Mouse (Mus musculus) embryonic facial prominence, embryonic 14.5 days (tissue): ENCODE measurements around the gene Vapb. TPM values are rescaled to one million over a fixed set of nuclear protein-coding genes. Genes with fewer than 3 reads are reported as not detected.

ENCODE experiments used
- ATAC-seq: fragments of 200-750 bp; cut with Nextera tagmentation; 2 replicates; pipeline ENCODE4 v1.8.0; 2017; ENCODE audit warnings: low read depth, moderate number of reproducible peaks, moderate TSS enrichment
- DNase-seq: peaks from one replicate; pipeline ENCODE4 v3.0.0-alpha.2; 2015; ENCODE audit warnings: low spot score
- H3K27ac ChIP-seq: fragments of 300-500 bp; sonication (generic); replicated peaks from 2 replicates; pipeline ENCODE4 v1.5.1; 2014; ENCODE audit warnings: low read depth, mild to moderate bottlenecking, low read length, moderate library complexity
- H3K27me3 ChIP-seq: fragments of 300-500 bp; sonication (generic); replicated peaks from 2 replicates; pipeline ENCODE4 v1.6.1; 2014; ENCODE audit warnings: low read length; ENCODE audit not compliant: control insufficient read depth, insufficient read depth
- H3K36me3 ChIP-seq: fragments of 300-500 bp; sonication (generic); 2 replicates; pipeline ENCODE4 v1.6.1; 2014; ENCODE audit warnings: low read length, mixed read lengths; ENCODE audit not compliant: control insufficient read depth, insufficient read depth
- H3K4me1 ChIP-seq: fragments of 300-500 bp; sonication (generic); 2 replicates; pipeline ENCODE4 v1.6.1; 2014; ENCODE audit warnings: antibody characterized with exemption, low read length; ENCODE audit not compliant: control insufficient read depth, insufficient read depth
- H3K4me2 ChIP-seq: fragments of 300-500 bp; sonication (generic); 2 replicates; pipeline ENCODE4 v1.6.1; 2014; ENCODE audit warnings: low read depth, mild to moderate bottlenecking, low read length, moderate library complexity, mixed read lengths
- H3K4me3 ChIP-seq: fragments of 300-500 bp; sonication (generic); 2 replicates; pipeline ENCODE4 v1.5.1; 2014; ENCODE audit warnings: low read depth, mild to moderate bottlenecking, low read length
- H3K9ac ChIP-seq: fragments of 300-500 bp; sonication (generic); 2 replicates; pipeline ENCODE4 v1.6.1; 2014; ENCODE audit warnings: low read depth, mild to moderate bottlenecking, low read length, moderate library complexity, mixed read lengths
- H3K9me3 ChIP-seq: fragments of 300-500 bp; sonication (generic); 2 replicates; pipeline ENCODE4 v1.6.1; 2016; ENCODE audit warnings: low read length; ENCODE audit not compliant: control insufficient read depth
- WGBS: fragments of 180-500 bp; shearing (Covaris S2); extraction: QIAGEN DNeasy Blood & Tissue Kit; methylation state at CpG from one replicate; pipeline ENCODE4 v1.1.7; 2014; 5-methylcytosine and 5-hydroxymethylcytosine counted together
- polyA plus RNA-seq: library from polyadenylated mRNA; unstranded; fragments of >200 nt; fragmentation: Nextera tagmentation; extraction: Ambion mirVana; gene quantifications from 2 replicates; pipeline ENCODE4 v1.2.1, GENCODE M21; 2014

Vapb gene
- polyA plus RNA-seq = 12.9 and 15.4 TPM in 2 replicates

DNA sequence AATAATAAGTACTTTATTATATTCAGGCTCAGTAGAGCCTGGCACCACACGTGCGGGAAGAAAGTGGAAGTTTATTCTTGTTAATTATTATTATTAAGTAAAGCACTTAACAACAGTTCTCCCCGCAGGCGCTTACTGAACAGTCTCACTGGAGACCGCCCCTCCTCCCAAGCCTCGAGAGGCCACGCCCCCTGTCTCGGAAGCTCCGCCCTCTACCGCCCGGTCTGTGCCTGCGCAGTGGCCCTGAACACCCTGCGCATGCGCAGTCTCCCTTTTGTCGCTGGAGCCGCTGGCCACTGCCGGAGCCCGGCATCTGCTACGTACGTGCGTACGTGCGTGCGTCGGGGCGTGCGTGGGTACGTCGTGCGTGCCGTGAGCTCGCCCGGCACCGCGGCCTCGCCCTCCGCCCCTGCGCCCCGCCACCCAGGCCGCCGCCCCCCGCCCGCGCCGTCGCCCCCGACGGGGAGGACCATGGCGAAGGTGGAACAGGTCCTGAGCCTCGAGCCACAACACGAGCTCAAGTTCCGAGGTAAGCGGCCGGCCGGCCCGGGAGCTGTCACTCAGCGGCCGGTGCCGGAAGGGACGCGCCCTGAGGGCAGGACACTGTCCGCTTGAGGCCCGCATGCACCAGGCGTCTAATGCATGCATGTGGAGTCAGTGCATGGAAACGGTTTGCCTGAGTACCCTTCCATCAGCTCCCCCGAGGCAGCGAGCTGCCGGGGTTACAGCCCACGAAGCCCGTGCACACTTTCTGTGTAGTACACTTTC, at the start of gene Vapb:
Vapb (plus strand) TSS at position 290 of the 768 bp plus-strand sequence.
- peaks cover 10% of the 10 kb centered on the region for H3K4me1 ChIP-seq
- peak within 1 kb of the TSS; percentile 90 for H3K9ac ChIP-seq
- no peaks in the 10 kb centered on the region for H3K27me3 ChIP-seq
- ATAC-seq = peak; percentile 98
- peak within 1 kb of the TSS; percentile 82 for H3K27ac ChIP-seq
- no peaks in the 10 kb centered on the region for H3K9me3 ChIP-seq
- 1% methylated on average over 35 of the region's 70 CpGs for WGBS
- H3K4me2 ChIP-seq = peak within 1 kb of the TSS; percentile 70
- peak; percentile 99 for DNase-seq
- 0 out of 2 replicates have a peak, but pooled peaks cover 5% of the 10 kb centered on the region for H3K36me3 ChIP-seq
- peak within 1 kb of the TSS; percentile 94 for H3K4me3 ChIP-seq

DNA sequence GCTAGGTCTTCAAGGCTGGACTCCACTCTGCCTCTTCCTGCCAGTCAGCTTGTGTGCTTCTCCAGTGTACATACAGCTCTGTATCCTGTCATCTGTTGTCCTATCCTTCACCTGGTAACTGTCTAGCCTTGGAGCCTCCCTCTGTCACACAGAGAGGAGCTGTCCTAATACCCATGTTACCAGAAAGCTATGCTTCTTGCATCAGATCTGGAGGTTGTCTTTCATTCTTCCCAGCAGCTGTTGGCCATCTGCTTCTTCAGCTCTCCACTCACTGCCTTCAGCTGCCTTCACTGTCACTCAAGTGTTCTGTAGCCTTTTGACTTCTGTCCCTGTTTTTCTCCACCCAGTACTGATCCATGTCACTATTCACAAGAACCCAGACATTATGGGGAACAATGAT, 47.5 kb upstream of the Vapb start:
- Histone ChIP-seq H3K27me3 (no peaks in the 10 kb centered on the region), H3K4me1 (no peaks in the 10 kb centered on the region), H3K9me3 (no peaks in the 10 kb centered on the region), H3K27ac (no peak overlapping the region), H3K36me3 (peaks cover 49% of the 10 kb centered on the region), H3K9ac (no peak overlapping the region), H3K4me3 (no peak overlapping the region), H3K4me2 (no peak overlapping the region)
- DNase-seq (peak; percentile 54), ATAC-seq (0 out of 2 replicates have a peak, but pooled peaks have one; percentile 51)

- H3K4me1 ChIP-seq = no peaks in the 10 kb centered on the region
- no peak overlapping the region for H3K27ac ChIP-seq
- no peak overlapping the region for H3K4me3 ChIP-seq
- no peak overlapping the region for H3K4me2 ChIP-seq
- peaks cover 68% of the 10 kb centered on the region for H3K36me3 ChIP-seq
- no peaks in the 10 kb centered on the region for H3K9me3 ChIP-seq
- WGBS = 72% methylated on average over 6 of the region's 6 CpGs
- no peak overlapping the region for H3K9ac ChIP-seq
- no peak for ATAC-seq
- no peaks in the 10 kb centered on the region for H3K27me3 ChIP-seq
- DNase-seq = no peak
Observed at GRCm38 (mm10) chr2:173691748-173692147, 45.6 kb upstream of the Vapb start.

GRCm38 (mm10) chr2:173692693-173693092, 44.6 kb upstream of the Vapb start:
- peaks cover 77% of the 10 kb centered on the region for H3K36me3 ChIP-seq
- DNase-seq = no peak
- WGBS = 95% methylated on average over 2 of the region's 2 CpGs

DNA sequence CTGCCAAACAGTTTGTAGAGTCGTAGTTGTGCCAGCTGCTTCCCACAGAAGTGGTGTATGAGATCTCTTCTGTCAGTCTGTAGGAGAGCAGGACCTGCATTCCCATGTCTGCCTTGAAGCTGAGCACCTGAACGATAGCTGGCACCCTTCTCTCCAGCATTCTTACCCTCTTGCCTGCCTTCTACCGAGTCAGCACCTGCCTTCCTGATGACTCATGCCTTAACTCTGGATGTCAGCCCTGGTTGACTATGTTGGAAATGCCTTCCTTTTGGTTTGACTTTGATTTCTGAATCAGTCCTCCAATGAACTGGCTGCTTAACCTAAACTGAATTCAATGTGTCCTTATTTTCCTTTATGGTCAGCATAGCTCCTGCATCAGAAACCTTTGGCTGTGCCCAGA, 38.5 kb upstream of the Vapb start:
- no peaks in the 10 kb centered on the region for H3K27me3 ChIP-seq
- peaks cover 89% of the 10 kb centered on the region for H3K36me3 ChIP-seq
- no peak overlapping the region for H3K4me3 ChIP-seq
- WGBS = 73% methylated on average over 3 of the region's 3 CpGs
- H3K9me3 ChIP-seq = no peaks in the 10 kb centered on the region
- DNase-seq (no peak), ATAC-seq (no peak)
- H3K4me2 ChIP-seq = no peak overlapping the region
- H3K27ac ChIP-seq = no peak overlapping the region
- no peak overlapping the region for H3K9ac ChIP-seq
- no peaks in the 10 kb centered on the region for H3K4me1 ChIP-seq

More at GRCm38 (mm10) chr2:173692693-173693092, 44.6 kb upstream of the Vapb start:
- Histone ChIP-seq H3K4me1 (no peaks in the 10 kb centered on the region), H3K9me3 (no peaks in the 10 kb centered on the region), H3K4me2 (no peak overlapping the region), H3K27me3 (no peaks in the 10 kb centered on the region), H3K9ac (no peak overlapping the region), H3K4me3 (no peak overlapping the region), H3K27ac (no peak overlapping the region)
- no peak for ATAC-seq

DNA sequence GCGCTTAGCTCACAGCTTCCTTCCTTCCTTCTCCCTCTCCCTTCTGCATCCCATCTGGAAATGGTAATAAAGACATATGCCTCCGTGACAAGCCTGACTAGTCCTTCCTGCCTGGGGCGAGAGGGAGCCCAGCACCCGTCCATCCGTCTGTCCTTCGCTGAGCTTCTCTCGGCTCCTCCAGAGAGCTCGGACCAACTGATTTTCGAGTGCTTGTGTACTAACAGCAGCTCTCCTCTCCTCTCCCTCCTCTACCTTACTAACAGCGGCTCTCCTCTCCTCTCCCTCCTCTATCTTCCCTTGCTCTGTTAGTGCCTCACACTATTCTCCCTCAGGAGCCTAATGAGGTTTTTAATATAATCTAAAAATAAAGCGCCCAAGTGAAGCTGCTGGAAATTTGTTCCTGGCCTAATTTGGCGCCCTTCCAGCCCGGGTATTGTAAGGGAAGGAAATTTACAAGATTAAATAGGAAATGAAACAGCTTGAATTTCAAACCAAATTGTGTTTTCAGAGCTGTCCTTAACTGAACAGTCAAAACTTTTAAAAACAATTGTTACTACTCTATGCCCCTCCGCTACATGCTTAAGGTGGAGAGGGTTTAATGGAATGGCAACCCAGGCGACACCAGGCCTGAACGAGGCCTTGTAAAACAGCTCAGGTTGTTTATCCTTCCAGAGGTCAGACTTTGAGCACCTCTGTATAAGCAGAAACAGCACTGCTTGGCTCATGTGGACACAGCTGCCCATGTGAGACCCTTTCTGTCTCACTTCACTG, 35.0 kb upstream of the Vapb start:
- Histone ChIP-seq H3K36me3 (peaks cover 72% of the 10 kb centered on the region), H3K4me3 (no peak overlapping the region), H3K9ac (no peak overlapping the region), H3K27me3 (no peaks in the 10 kb centered on the region), H3K27ac (no peak overlapping the region), H3K9me3 (no peaks in the 10 kb centered on the region), H3K4me1 (no peaks in the 10 kb centered on the region), H3K4me2 (no peak overlapping the region)
- DNase-seq = no peak
- 64% methylated on average over 16 of the region's 16 CpGs for WGBS
- ATAC-seq = no peak

DNA sequence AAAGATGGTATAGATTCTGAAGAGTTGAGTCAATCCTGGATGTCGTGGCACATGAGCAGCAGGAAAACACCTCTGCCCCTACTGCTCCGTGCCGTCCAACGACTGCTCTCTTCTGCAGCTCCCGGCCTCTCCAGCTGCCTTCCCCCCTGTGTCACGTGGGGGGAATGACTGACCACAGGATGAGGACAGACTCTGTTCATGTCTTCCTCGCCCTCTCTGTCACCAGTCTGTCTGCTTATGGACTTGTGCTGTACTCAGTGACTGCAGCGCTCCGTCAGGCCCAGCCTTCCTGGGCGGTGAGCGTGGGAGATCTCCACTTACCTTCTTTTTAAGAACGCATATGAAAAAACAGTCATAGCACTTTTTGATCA, 34.5 kb upstream of the Vapb start:
- H3K9ac ChIP-seq = no peak overlapping the region
- H3K27ac ChIP-seq = no peak overlapping the region
- ATAC-seq = no peak
- 83% methylated on average over 12 of the region's 12 CpGs for WGBS
- H3K36me3 ChIP-seq = peaks cover 70% of the 10 kb centered on the region
- no peak overlapping the region for H3K4me2 ChIP-seq
- no peaks in the 10 kb centered on the region for H3K27me3 ChIP-seq
- H3K9me3 ChIP-seq = no peaks in the 10 kb centered on the region
- H3K4me3 ChIP-seq = no peak overlapping the region
- no peak for DNase-seq
- no peaks in the 10 kb centered on the region for H3K4me1 ChIP-seq

- DNase-seq (no peak), ATAC-seq (no peak)
- WGBS = 86% methylated on average over 15 of the region's 15 CpGs
- peaks cover 50% of the 10 kb centered on the region for H3K36me3 ChIP-seq
- no peak overlapping the region for H3K4me3 ChIP-seq
- H3K27me3 ChIP-seq = no peaks in the 10 kb centered on the region
- no peak overlapping the region for H3K9ac ChIP-seq
- no peaks in the 10 kb centered on the region for H3K9me3 ChIP-seq
- H3K4me1 ChIP-seq = no peaks in the 10 kb centered on the region
- H3K27ac ChIP-seq = no peak overlapping the region
- H3K4me2 ChIP-seq = no peak overlapping the region
Observed at GRCm38 (mm10) chr2:173705827-173706551, 31.3 kb upstream of the Vapb start.
